Comparison of ENCODE assay signal across 10 mouse cellular contexts in the genomic region with DNA sequence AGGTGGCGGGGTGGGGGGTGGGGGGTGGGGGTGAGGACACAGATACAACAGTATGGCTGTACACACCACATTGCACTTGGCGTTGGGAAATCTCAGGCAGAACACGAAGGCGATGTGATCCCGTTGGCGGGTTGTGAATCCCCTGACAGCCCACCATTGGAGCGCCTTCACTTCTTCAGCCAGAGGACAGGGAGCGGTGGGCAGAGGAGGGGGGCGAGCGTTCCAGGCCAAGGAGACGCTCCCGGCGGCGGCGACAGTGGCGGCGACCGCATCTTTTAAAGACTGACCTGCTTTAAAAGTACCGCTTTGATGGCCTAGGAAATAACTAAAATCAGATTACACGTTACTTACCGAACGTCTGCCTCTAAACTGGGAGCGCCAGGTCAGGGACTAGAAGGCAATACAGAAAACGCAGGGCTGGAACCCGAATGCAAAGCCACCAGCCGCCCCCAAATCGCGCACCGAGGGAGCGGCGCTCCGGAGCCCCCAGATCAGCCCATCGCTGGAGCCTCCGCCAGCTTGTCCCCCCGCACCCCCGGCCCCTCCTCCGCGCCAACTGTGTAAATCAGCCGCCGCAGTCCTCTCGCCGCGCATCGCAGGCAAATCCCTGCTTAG. TPM values are rescaled to one million over a fixed set of nuclear protein-coding genes. Genes with fewer than 3 reads are reported as not detected.
DNase-seq lines count a peak whose midpoint lies in the region; ATAC-seq lines count a peak whose summit lies in the region.
"Had no signal": no experiment of that assay in that cellular context is flagged by ENCODE, and none has a peak within 500 bp of the region (broad histone marks: within the 10 kb centered on the region; RNA-seq: fewer than 3 reads in every experiment).

A gene (minus strand): TSS at position 607 of the 615 bp plus-strand sequence.

- H3K9ac ChIP-seq in heart, embryonic 11.5 days (ENCODE audit: low read depth, low read length), result no peak within 1 kb of the TSS
- peak within 1 kb of the TSS; percentile 72 for H3K9ac ChIP-seq in neural tube, embryonic 15.5 days (replicated peaks)

- no peak; the same call in 1 of the 2 replicates for ATAC-seq in heart, embryonic 11.5 days (replicated peaks; ENCODE audit: insufficient number of reproducible peaks, low FRiP score, low TSS enrichment)
- ATAC-seq in neural tube, embryonic 15.5 days (ENCODE audit: low FRiP score), result peak; percentile 76

- WGBS in heart, embryonic 11.5 days (ENCODE audit: insufficient replicate concordance), result under 1% methylated on average over 44 of the region's 44 CpGs
- WGBS in neural tube, embryonic 15.5 days, result under 1% methylated on average over 44 of the region's 44 CpGs

- DNase-seq in heart, postnatal 10 days, result no peak
- DNase-seq in cerebellum, adult 8-10 months, result peak; percentile 30
- DNase-seq in frontal cortex, postnatal 14 days (ENCODE audit: low spot score in 2 of 2), result peak; percentile 40 to 53
- DNase-seq in left cerebral cortex, postnatal 4 days, result peak; percentile 64
- no peak for DNase-seq in adrenal gland, adult 18-20 months (ENCODE audit: low spot score in 2 of 2)
- DNase-seq in ovary, adult 18-20 months (ENCODE audit: low spot score), result no peak

- peak within 1 kb of the TSS; percentile 95 for H3K4me2 ChIP-seq in heart, embryonic 11.5 days
- peak within 1 kb of the TSS; percentile 71 for H3K4me2 ChIP-seq in neural tube, embryonic 15.5 days

- peaks cover 50% of the 10 kb centered on the region for H3K27me3 ChIP-seq in heart, embryonic 11.5 days (ENCODE audit: control insufficient read depth, insufficient read depth, low read length)
- no peaks in the 10 kb centered on the region for H3K27me3 ChIP-seq in neural tube, embryonic 15.5 days (replicated peaks)

- H3K27ac ChIP-seq in heart, embryonic 11.5 days (ENCODE audit: low read depth, low read length), result no peak within 1 kb of the TSS
- peak within 1 kb of the TSS; percentile 87 for H3K27ac ChIP-seq in neural tube, embryonic 15.5 days (replicated peaks)

- no peaks in the 10 kb centered on the region for H3K9me3 ChIP-seq in heart, embryonic 11.5 days (replicated peaks; ENCODE audit: control insufficient read depth, low read length)
- H3K9me3 ChIP-seq in neural tube, embryonic 15.5 days (replicated peaks), result no peaks in the 10 kb centered on the region

- no peaks in the 10 kb centered on the region for H3K36me3 ChIP-seq in heart, embryonic 11.5 days (ENCODE audit: control insufficient read depth, insufficient read depth, low read length)
- H3K36me3 ChIP-seq in neural tube, embryonic 15.5 days, result no peaks in the 10 kb centered on the region

- peak within 1 kb of the TSS; percentile 61 for H3K4me3 ChIP-seq in heart, embryonic 11.5 days (ENCODE audit: low read depth, low read length)
- peak within 1 kb of the TSS; percentile 59 for H3K4me3 ChIP-seq in neural tube, embryonic 15.5 days (replicated peaks)
- H3K4me3 ChIP-seq: erythroblast, embryonic 14.5 days had no signal

- intact Hi-C loops in heart, postnatal 10 days (cut with DNase I), result no loop called here
- intact Hi-C loops in left cerebral cortex, postnatal 4 days (cut with DNase I), result loop anchor here (10.0 kb wide), 2 partner anchors 347 to 1867 kb away; no protein-coding TSS in a partner anchor

- no peaks in the 10 kb centered on the region for H3K4me1 ChIP-seq in heart, embryonic 11.5 days (ENCODE audit: control insufficient read depth, insufficient read depth, low read length)
- H3K4me1 ChIP-seq in neural tube, embryonic 15.5 days, result peaks cover 17% of the 10 kb centered on the region

RNA-seq across cellular contexts. Expression of the gene that starts here (rescaled TPM):
- polyA plus RNA-seq in heart, embryonic 11.5 days (2014; fragmentation: Nextera tagmentation; extraction: Ambion mirVana), result 0.13 and 0.16 TPM in 2 replicates
- under 1 TPM; 0.07 TPM for total RNA-seq in heart, postnatal 10 days (2021)
- total RNA-seq in left cerebral cortex, postnatal 4 days (2021), result 10 to 100 TPM; 49.0 TPM
- polyA plus RNA-seq in neural tube, embryonic 15.5 days (2015; fragmentation: Nextera tagmentation; extraction: Ambion mirVana), result 25.6 and 28.1 TPM in 2 replicates
- total RNA-seq in adrenal gland, adult 18-20 months (2021), result not detected
- polyA plus RNA-seq: C2C12; erythroblast, embryonic 14.5 days had no signal

Comparison
In these comparisons a context has a peak if more than half of its experiments do, and no peak if none do; other contexts are left out.
1. RNA of the gene that starts here (total RNA-seq): 49.0 TPM in left cerebral cortex, postnatal 4 days; 0.07 TPM in heart, postnatal 10 days and not detected in adrenal gland, adult 18-20 months; every median in the first group is over 10 times any median in the second.
2. RNA of the gene that starts here (polyA plus RNA-seq): 25.6 to 28.1 TPM in neural tube, embryonic 15.5 days; 0.13 to 0.16 TPM in heart, embryonic 11.5 days; every median in the first group is over 10 times any median in the second.
3. DNase-seq: peak in cerebellum, adult 8-10 months (single experiment), frontal cortex, postnatal 14 days (2 of 2) and left cerebral cortex, postnatal 4 days (single experiment); none in heart, postnatal 10 days (0 of 2), adrenal gland, adult 18-20 months (0 of 2) and ovary, adult 18-20 months (single experiment).